Mouse (Mus musculus): ENCODE measurements around the gene Tead1. TPM values are rescaled to one million over a fixed set of nuclear protein-coding genes. Genes with fewer than 3 reads are reported as not detected.
"Not testable (repeated sequence)": the region's sequence is repeated elsewhere in the genome, so short reads cannot be mapped to it uniquely, and the experiment has no call there.

Gene Tead1
- total RNA-seq, 4 experiments from 2014 or later = 12.3 to 13.5 (median 12.6) TPM

DNA sequence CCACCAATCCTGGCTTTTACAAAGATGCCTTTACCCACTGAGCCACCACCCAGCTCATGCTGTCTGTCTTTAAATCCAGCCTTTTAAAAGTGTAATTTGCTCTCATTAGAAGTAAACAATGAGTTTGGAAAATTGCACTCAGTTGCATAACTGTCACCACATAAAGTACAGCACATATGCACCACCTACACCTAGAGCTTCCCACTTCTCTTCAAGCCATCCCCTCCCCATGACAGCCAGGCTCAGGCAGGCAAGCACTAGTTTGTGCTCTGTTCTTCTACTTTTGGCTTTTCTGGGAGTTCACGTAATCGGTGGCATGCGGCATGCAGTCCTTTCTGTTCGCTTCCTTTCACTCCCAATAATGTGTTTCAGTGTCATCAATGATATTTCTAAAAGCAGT is 236.5 kb downstream of the Tead1 start:
- DNase-seq (ENCODE audit: low spot score in 2 of 2) = peak in 1 of 2 experiments; percentile 34

DNA sequence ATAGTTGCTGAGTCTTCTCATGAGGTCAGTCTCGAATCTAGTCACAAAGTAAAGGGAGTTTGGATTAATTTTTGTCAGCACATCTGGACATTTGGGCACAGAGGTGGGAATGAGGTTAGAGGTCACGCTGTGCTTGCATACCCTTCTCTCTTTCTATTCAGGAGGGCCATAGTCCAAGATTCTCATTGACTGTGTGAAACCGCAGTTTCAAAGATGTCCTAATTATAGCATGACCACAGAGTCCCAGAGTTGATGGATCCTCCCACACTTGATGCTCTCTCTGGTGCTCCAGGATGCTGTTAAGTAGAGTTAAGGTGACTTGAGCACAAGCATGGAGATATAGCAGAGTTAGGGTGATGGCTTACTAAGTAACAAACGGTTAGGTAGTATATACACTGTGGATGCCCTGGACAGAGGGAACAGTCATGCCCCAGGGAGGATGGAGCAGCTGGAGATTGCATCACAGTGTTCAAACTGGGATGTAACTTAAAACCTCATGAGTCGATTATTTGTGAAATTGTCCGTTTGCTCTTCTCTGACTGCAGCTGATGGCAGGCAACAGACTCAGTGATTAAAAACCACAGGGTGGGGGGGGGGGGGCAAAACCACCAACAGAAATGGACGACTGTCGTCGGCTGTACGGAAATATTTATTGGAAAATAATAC is 238.6 kb downstream of the Tead1 start:
- no peak for DNase-seq (ENCODE audit: low spot score in 2 of 2)

GRCm38 (mm10) chr7:112918279-112918991 is 239.3 kb downstream of the Tead1 start:
- peak in 1 of 2 experiments; percentile 17 for DNase-seq (ENCODE audit: low spot score in 2 of 2)

- DNase-seq (ENCODE audit: low spot score in 2 of 2) = peak in 1 of 2 experiments; percentile 26
Measured at GRCm38 (mm10) chr7:112919845-112920244, 240.7 kb downstream of the Tead1 start.

DNA sequence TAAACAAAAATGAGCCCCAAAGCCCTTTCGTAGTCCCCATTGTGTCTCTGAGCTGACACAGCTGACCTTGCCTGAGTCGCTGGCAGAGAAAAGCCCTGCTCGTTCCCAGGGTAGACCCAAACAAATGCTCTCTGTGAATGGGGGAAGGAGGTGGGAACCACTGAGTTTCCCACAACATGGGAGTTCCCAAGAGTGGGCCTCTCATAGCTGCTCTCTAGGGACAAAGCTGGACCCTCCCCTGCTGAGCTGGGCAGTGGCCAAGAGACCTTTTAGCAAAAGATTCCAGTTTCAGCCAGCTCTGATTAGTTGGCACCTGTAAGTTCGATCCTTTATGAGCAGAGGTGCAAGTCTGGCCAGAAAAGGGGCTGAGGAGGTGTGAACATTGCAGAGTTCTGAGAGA is 243.7 kb downstream of the Tead1 start:
- DNase-seq (ENCODE audit: low spot score in 2 of 2) = no peak

GRCm38 (mm10) chr7:112923712-112924111 is 244.6 kb downstream of the Tead1 start:
- no peak for DNase-seq (ENCODE audit: low spot score in 2 of 2)

DNA sequence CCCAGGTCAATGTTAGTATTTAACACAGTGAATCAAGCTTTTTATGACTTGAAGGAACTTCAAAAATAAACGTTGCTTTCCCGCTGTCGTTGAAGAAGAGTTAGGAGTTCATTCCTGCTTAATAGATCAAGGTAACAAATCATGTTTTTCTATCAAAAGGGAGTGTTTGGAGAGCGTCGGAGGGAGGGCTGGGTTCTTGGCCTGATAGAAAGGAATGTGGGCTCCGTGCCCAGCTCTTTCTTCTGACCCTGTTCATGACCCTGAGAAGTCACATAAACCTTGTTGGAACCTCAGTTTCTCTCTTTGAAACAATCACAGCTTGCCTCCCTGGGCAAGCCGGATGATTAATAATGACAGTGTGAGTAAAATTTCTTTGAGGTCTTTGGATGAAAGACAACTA is 251.6 kb downstream of the Tead1 start:
- no peak for DNase-seq (ENCODE audit: low spot score in 2 of 2)

GRCm38 (mm10) chr7:112935876-112936275 is 256.8 kb downstream of the Tead1 start:
- DNase-seq (ENCODE audit: low spot score in 2 of 2) = not testable (repeated sequence)

- no peak for DNase-seq (ENCODE audit: low spot score in 2 of 2)
Measured at GRCm38 (mm10) chr7:112937089-112937488, 258.0 kb downstream of the Tead1 start.

GRCm38 (mm10) chr7:112938959-112939358 is 259.8 kb downstream of the Tead1 start:
- no peak for DNase-seq (ENCODE audit: low spot score in 2 of 2)

DNA sequence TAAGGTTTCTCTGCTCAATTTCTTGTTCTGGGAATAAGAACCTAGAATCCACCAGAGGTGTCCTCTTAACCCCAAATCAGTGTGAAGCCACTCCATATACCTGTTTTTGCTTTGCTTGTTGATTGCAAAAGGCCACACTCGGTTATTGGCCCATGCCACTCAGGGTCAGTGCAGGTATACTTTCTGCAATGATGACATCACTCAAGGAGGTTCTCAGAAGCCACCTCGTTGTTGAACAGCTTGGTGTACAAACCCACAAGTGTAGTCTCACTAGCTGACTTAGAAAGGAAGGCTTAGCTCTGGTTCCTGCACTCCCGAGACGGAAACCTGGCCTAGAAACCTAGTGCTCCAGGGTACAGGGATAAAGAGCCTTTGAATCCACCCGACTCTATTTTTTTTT is 263.4 kb downstream of the Tead1 start:
- no peak for DNase-seq (ENCODE audit: low spot score in 2 of 2)

DNA sequence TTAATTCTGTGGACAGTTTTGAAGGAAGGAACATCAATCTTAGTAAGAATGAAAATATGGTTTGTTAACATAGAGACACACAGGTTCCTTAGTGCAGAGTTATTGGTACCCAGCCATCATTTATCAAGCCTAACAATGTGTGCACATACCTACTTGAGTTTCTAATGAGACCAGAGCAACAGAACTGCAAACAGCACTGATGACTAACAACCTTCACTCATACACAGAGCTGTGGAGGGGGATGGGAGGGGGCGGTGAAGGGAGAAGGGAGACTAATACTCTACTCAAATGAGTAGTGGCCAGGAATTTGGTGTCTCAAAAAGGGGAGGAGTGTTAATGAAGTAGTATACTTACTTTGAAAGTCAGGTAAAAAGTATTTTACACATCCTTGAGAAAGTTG is 263.9 kb downstream of the Tead1 start:
- DNase-seq (ENCODE audit: low spot score in 2 of 2) = no peak

DNA sequence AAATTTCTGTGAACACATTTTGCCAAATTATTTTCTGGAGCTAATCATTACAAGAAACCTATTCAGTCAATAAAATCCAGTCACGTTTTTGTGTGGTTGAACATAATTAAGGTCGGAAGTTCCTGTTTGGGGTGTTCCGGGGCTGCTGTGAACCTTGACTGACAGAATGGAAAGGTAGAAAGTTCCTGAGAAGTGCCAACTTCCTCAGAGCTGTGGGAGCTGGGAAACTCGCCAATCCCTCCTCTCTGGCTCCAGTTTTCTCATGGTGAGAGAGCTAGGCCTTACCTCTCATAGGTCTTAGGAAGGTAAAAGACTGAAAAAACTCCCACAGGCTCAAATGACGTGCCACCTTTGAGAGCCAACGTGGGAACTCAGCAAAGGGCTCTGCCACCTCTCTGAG is 267.6 kb downstream of the Tead1 start:
- DNase-seq (ENCODE audit: low spot score in 2 of 2) = no peak

DNA sequence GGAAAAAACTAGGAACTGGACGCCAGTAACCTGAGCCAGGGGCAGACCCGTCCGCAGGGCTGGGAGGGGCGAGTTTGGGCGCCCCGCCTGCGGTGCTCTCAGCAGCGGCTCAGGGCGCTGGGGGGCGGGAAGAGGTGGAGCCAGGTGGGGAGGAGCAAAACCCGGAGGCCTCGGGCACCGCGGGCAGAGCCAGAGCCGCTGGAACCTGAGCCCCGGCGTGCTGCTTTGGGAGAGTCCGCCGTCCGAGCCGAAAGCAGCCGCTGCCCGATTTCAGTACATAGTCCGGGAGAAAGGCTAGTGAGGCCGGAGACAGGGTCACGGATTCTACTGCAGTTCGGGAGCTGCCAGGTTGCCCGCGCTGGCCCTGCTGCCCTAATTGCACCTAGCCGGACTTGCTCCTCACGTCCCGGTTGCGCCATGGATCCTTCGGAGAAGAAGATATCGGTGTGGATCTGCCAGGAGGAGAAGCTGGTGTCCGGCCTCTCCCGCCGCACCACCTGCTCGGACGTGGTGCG is 274.7 kb downstream of the Tead1 start, which contains the start of gene Rassf10:
Gene Rassf10, plus strand, starts transcription at position 186 of the 515 bp plus-strand sequence.
- DNase-seq (ENCODE audit: low spot score in 2 of 2) = peak; percentile 2 to 15

GRCm38 (mm10) chr7:112954351-112955102 is 275.4 kb downstream of the Tead1 start:
- no peak for DNase-seq (ENCODE audit: low spot score in 2 of 2)

- DNase-seq (ENCODE audit: low spot score in 2 of 2) = no peak
Measured at GRCm38 (mm10) chr7:112955103-112955827, 276.1 kb downstream of the Tead1 start.

GRCm38 (mm10) chr7:112955955-112956354 is 276.8 kb downstream of the Tead1 start:
- no peak for DNase-seq (ENCODE audit: low spot score in 2 of 2)

Measured in left cerebral cortex, adult 8-10 months (tissue).